21 mouse cellular contexts compared by ENCODE assay signal in genomic region chr17:33948090-33948904, GRCm38 (mm10). TPM values are rescaled to one million over a fixed set of nuclear protein-coding genes. Genes with fewer than 3 reads are reported as not detected.
A peak's percentile ranks its signal among the peaks of the same experiment; 100 is the strongest.
DNase-seq lines count a peak whose midpoint lies in the region; ATAC-seq and TF ChIP-seq lines count a peak whose summit lies in the region.
"Had no signal": no experiment of that assay in that cellular context is flagged by ENCODE, and none has a peak within 500 bp of the region (broad histone marks: within the 10 kb centered on the region; RNA-seq: fewer than 3 reads in every experiment).

No protein-coding gene starts in this region.

- DNase-seq in layer of hippocampus, adult 2 months (ENCODE audit: low spot score in 2 of 2), result no peak
- DNase-seq in layer of hippocampus, adult 9-11 months, result no peak
- no peak for DNase-seq in stomach, postnatal 0 days (ENCODE audit: low spot score)
- no peak for DNase-seq in lung, adult 2 months
- DNase-seq: cerebellum, adult 11 months; heart, adult 18-20 months; kidney, adult 8-10 months; kidney, postnatal 4 days; layer of hippocampus, postnatal 36 days; left cerebral cortex, postnatal 4 days; lung, postnatal 14 days had no signal

- WGBS in stomach, embryonic 15.5 days, result 85% methylated on average over 22 of the region's 22 CpGs
- WGBS in stomach, postnatal 0 days, result 82% methylated on average over 22 of the region's 22 CpGs
- 86% methylated on average over 22 of the region's 22 CpGs for WGBS in intestine, embryonic 15.5 days
- 83% methylated on average over 22 of the region's 22 CpGs for WGBS in stomach, embryonic 16.5 days
- WGBS in lung, adult 2 months, result 86% methylated on average over 22 of the region's 22 CpGs

- no peaks in the 10 kb centered on the region for H3K27me3 ChIP-seq in stomach, embryonic 15.5 days (replicated peaks)
- H3K27me3 ChIP-seq in stomach, postnatal 0 days (ENCODE audit: control insufficient read depth, insufficient read depth, low read length), result no peaks in the 10 kb centered on the region
- H3K27me3 ChIP-seq in intestine, embryonic 15.5 days (replicated peaks), result no peaks in the 10 kb centered on the region
- H3K27me3 ChIP-seq in stomach, embryonic 16.5 days (ENCODE audit: control insufficient read depth, insufficient read depth, low read length), result no peaks in the 10 kb centered on the region
- H3K27me3 ChIP-seq: heart, embryonic 15.5 days; liver, embryonic 15.5 days had no signal

- H3K9ac ChIP-seq in stomach, embryonic 15.5 days, result no peak overlapping the region
- H3K9ac ChIP-seq in stomach, postnatal 0 days (ENCODE audit: low read length), result no peak overlapping the region
- H3K9ac ChIP-seq in intestine, embryonic 15.5 days, result peak overlapping the region; percentile 21; the same call in 1 of the 2 replicates
- H3K9ac ChIP-seq in stomach, embryonic 16.5 days (ENCODE audit: low read length), result no peak overlapping the region
- H3K9ac ChIP-seq: heart, embryonic 15.5 days; liver, embryonic 15.5 days had no signal

- TF ChIP-seq POLR2A in lung, adult 2 months (IDR thresholded peaks at IDR 0.05; ENCODE audit: borderline replicate concordance, extremely low read depth, low read depth, low read length), result no peak

- TF ChIP-seq CTCF in layer of hippocampus, adult 2 months (conservative IDR thresholded peaks at IDR 0.05), result no peak
- no peak for TF ChIP-seq CTCF in stomach, postnatal 0 days (IDR thresholded peaks at IDR 0.05; ENCODE audit: low read depth)
- no peak for TF ChIP-seq CTCF in lung, adult 2 months (IDR thresholded peaks at IDR 0.05; ENCODE audit: insufficient read depth, low read length)

- H3K27ac ChIP-seq in layer of hippocampus, adult 2 months, result 0 out of 2 replicates have a peak overlapping the region, but pooled peaks have one; percentile 7
- peak overlapping the region; percentile 4; the same call in 1 of the 2 replicates for H3K27ac ChIP-seq in stomach, embryonic 15.5 days
- H3K27ac ChIP-seq in stomach, postnatal 0 days (replicated peaks), result no peak overlapping the region; the same call in 1 of the 2 replicates
- peak overlapping the region; percentile 70 for H3K27ac ChIP-seq in intestine, embryonic 15.5 days
- peak overlapping the region; percentile 14; the same call in 1 of the 2 replicates for H3K27ac ChIP-seq in stomach, embryonic 16.5 days (ENCODE audit: low read length)
- H3K27ac ChIP-seq: heart, embryonic 15.5 days; hindbrain, postnatal 0 days had no signal

- no peak for TF ChIP-seq EP300 in stomach, postnatal 0 days (optimal IDR thresholded peaks at IDR 0.05)

- H3K4me2 ChIP-seq in stomach, embryonic 15.5 days, result no peak overlapping the region
- no peak overlapping the region; the same call in 1 of the 2 replicates for H3K4me2 ChIP-seq in stomach, postnatal 0 days (replicated peaks; ENCODE audit: low read depth)
- H3K4me2 ChIP-seq in intestine, embryonic 15.5 days (replicated peaks), result peak overlapping the region; percentile 91
- no peak overlapping the region for H3K4me2 ChIP-seq in stomach, embryonic 16.5 days (ENCODE audit: low read depth, low read length)
- H3K4me2 ChIP-seq: heart, embryonic 15.5 days; liver, embryonic 15.5 days; midbrain, embryonic 11.5 days had no signal

- peaks cover 31% of the 10 kb centered on the region for H3K4me1 ChIP-seq in stomach, embryonic 15.5 days
- H3K4me1 ChIP-seq in stomach, postnatal 0 days (replicated peaks; ENCODE audit: control insufficient read depth, insufficient read depth), result peaks cover 4% of the 10 kb centered on the region
- H3K4me1 ChIP-seq in intestine, embryonic 15.5 days (replicated peaks), result peaks cover 40% of the 10 kb centered on the region
- H3K4me1 ChIP-seq in stomach, embryonic 16.5 days (ENCODE audit: control insufficient read depth, insufficient read depth, low read length), result peaks cover 28% of the 10 kb centered on the region
- H3K4me1 ChIP-seq in lung, adult 2 months (ENCODE audit: control insufficient read depth, insufficient read depth, low read length), result peaks cover 11% of the 10 kb centered on the region; the same call in 1 of the 2 replicates

- ATAC-seq in stomach, embryonic 15.5 days (ENCODE audit: insufficient read depth, low FRiP score, low read depth), result no peak
- ATAC-seq in stomach, postnatal 0 days (ENCODE audit: low FRiP score, low TSS enrichment), result no peak; the same call in 1 of the 2 replicates
- no peak for ATAC-seq in intestine, embryonic 15.5 days
- ATAC-seq in stomach, embryonic 16.5 days (ENCODE audit: insufficient read depth, low FRiP score), result no peak
- ATAC-seq: forebrain, embryonic 16.5 days; hindbrain, postnatal 0 days had no signal

- H3K36me3 ChIP-seq in stomach, embryonic 15.5 days, result peaks cover 25% of the 10 kb centered on the region
- peaks cover 16% of the 10 kb centered on the region for H3K36me3 ChIP-seq in stomach, postnatal 0 days (ENCODE audit: control insufficient read depth, insufficient read depth, low read length)
- H3K36me3 ChIP-seq in intestine, embryonic 15.5 days, result peaks cover 22% of the 10 kb centered on the region
- peaks cover 4% of the 10 kb centered on the region for H3K36me3 ChIP-seq in stomach, embryonic 16.5 days (ENCODE audit: control insufficient read depth, insufficient read depth, low read length)

- no peak overlapping the region for H3K4me3 ChIP-seq in layer of hippocampus, adult 2 months
- H3K4me3 ChIP-seq in stomach, embryonic 15.5 days (replicated peaks), result no peak overlapping the region
- no peak overlapping the region for H3K4me3 ChIP-seq in stomach, postnatal 0 days (ENCODE audit: low read depth, low read length)
- H3K4me3 ChIP-seq in intestine, embryonic 15.5 days (replicated peaks), result no peak overlapping the region
- H3K4me3 ChIP-seq in stomach, embryonic 16.5 days (replicated peaks; ENCODE audit: low read length), result no peak overlapping the region
- H3K4me3 ChIP-seq in lung, adult 2 months (replicated peaks; ENCODE audit: extremely low read depth, low read depth, low read length), result no peak overlapping the region
- H3K4me3 ChIP-seq: erythroblast, embryonic 14.5 days; heart, embryonic 15.5 days; liver, embryonic 15.5 days had no signal

- no peaks in the 10 kb centered on the region for H3K9me3 ChIP-seq in stomach, embryonic 15.5 days
- H3K9me3 ChIP-seq in stomach, postnatal 0 days (ENCODE audit: control insufficient read depth, low read length), result no peaks in the 10 kb centered on the region
- H3K9me3 ChIP-seq in intestine, embryonic 15.5 days, result no peaks in the 10 kb centered on the region
- no peaks in the 10 kb centered on the region for H3K9me3 ChIP-seq in stomach, embryonic 16.5 days (replicated peaks; ENCODE audit: control insufficient read depth, low read length)
- H3K9me3 ChIP-seq: G1E; heart, embryonic 15.5 days; liver, embryonic 15.5 days had no signal

RNA-seq across cellular contexts. Expression of gene B3galt4, which starts 3.0 kb away (rescaled TPM):
- 1 to 10 TPM; 6.3 TPM for total RNA-seq in layer of hippocampus, adult 2 months (2021)
- 7.5 and 8.2 TPM in 2 replicates for polyA plus RNA-seq in stomach, embryonic 15.5 days (2015; fragmentation: Nextera tagmentation; extraction: Ambion mirVana)
- polyA plus RNA-seq in stomach, postnatal 0 days (2015; fragmentation: Nextera tagmentation; extraction: Ambion mirVana), result 15.0 and 15.2 TPM in 2 replicates
- polyA plus RNA-seq in intestine, embryonic 15.5 days (2015; fragmentation: Nextera tagmentation; extraction: Ambion mirVana), result 9.8 TPM in 2 replicates
- 8.6 and 9.0 TPM in 2 replicates for polyA plus RNA-seq in stomach, embryonic 16.5 days (2015; fragmentation: Nextera tagmentation; extraction: Ambion mirVana)
- polyA plus RNA-seq in lung, adult 2 months (2012; rRNA removed), result 11.4 and 12.6 TPM in 2 replicates

RNA-seq across cellular contexts. Expression of gene Vps52, which starts 7.3 kb away (rescaled TPM):
- 10 to 100 TPM; 84.3 to 92.5 TPM for total RNA-seq in layer of hippocampus, adult 2 months (2021)
- 42.4 and 49.2 TPM in 2 replicates for polyA plus RNA-seq in stomach, embryonic 15.5 days (2015; fragmentation: Nextera tagmentation; extraction: Ambion mirVana)
- polyA plus RNA-seq in stomach, postnatal 0 days (2015; fragmentation: Nextera tagmentation; extraction: Ambion mirVana), result 24.7 and 26.3 TPM in 2 replicates
- 44.0 and 47.4 TPM in 2 replicates for polyA plus RNA-seq in intestine, embryonic 15.5 days (2015; fragmentation: Nextera tagmentation; extraction: Ambion mirVana)
- 42.6 and 45.0 TPM in 2 replicates for polyA plus RNA-seq in stomach, embryonic 16.5 days (2015; fragmentation: Nextera tagmentation; extraction: Ambion mirVana)
- polyA plus RNA-seq in lung, adult 2 months (2012; rRNA removed), result 62.8 and 70.3 TPM in 2 replicates

RNA-seq across cellular contexts. Expression of gene Rps18, which starts 7.5 kb away (rescaled TPM):
- 100 to 1,000 TPM; 310 to 336 TPM for total RNA-seq in layer of hippocampus, adult 2 months (2021)
- 1,803 TPM in 2 replicates for polyA plus RNA-seq in stomach, embryonic 15.5 days (2015; fragmentation: Nextera tagmentation; extraction: Ambion mirVana)
- 1,740 and 1,781 TPM in 2 replicates for polyA plus RNA-seq in stomach, postnatal 0 days (2015; fragmentation: Nextera tagmentation; extraction: Ambion mirVana)
- 1,812 and 1,948 TPM in 2 replicates for polyA plus RNA-seq in intestine, embryonic 15.5 days (2015; fragmentation: Nextera tagmentation; extraction: Ambion mirVana)
- 1,606 and 1,631 TPM in 2 replicates for polyA plus RNA-seq in stomach, embryonic 16.5 days (2015; fragmentation: Nextera tagmentation; extraction: Ambion mirVana)
- polyA plus RNA-seq in lung, adult 2 months (2012; rRNA removed), result 260 and 331 TPM in 2 replicates

RNA-seq across cellular contexts. Expression of gene Wdr46, which starts 7.8 kb away (rescaled TPM):
- 10 to 100 TPM; 14.5 to 18.9 TPM for total RNA-seq in layer of hippocampus, adult 2 months (2021)
- 36.1 and 40.6 TPM in 2 replicates for polyA plus RNA-seq in stomach, embryonic 15.5 days (2015; fragmentation: Nextera tagmentation; extraction: Ambion mirVana)
- polyA plus RNA-seq in stomach, postnatal 0 days (2015; fragmentation: Nextera tagmentation; extraction: Ambion mirVana), result 17.1 and 20.2 TPM in 2 replicates
- polyA plus RNA-seq in intestine, embryonic 15.5 days (2015; fragmentation: Nextera tagmentation; extraction: Ambion mirVana), result 37.1 and 38.5 TPM in 2 replicates
- 19.0 and 23.1 TPM in 2 replicates for polyA plus RNA-seq in stomach, embryonic 16.5 days (2015; fragmentation: Nextera tagmentation; extraction: Ambion mirVana)
- 13.4 and 16.8 TPM in 2 replicates for polyA plus RNA-seq in lung, adult 2 months (2012; rRNA removed)

RNA-seq across cellular contexts. Expression of gene Pfdn6, which starts 8.2 kb away (rescaled TPM):
- total RNA-seq in layer of hippocampus, adult 2 months (2021), result 10 to 100 TPM; 86.5 to 97.4 TPM
- 155 and 159 TPM in 2 replicates for polyA plus RNA-seq in stomach, embryonic 15.5 days (2015; fragmentation: Nextera tagmentation; extraction: Ambion mirVana)
- 92.7 and 96.8 TPM in 2 replicates for polyA plus RNA-seq in stomach, postnatal 0 days (2015; fragmentation: Nextera tagmentation; extraction: Ambion mirVana)
- polyA plus RNA-seq in intestine, embryonic 15.5 days (2015; fragmentation: Nextera tagmentation; extraction: Ambion mirVana), result 153 and 159 TPM in 2 replicates
- polyA plus RNA-seq in stomach, embryonic 16.5 days (2015; fragmentation: Nextera tagmentation; extraction: Ambion mirVana), result 133 and 147 TPM in 2 replicates
- polyA plus RNA-seq in lung, adult 2 months (2012; rRNA removed), result 19.2 and 26.2 TPM in 2 replicates
